Mouse (Mus musculus) stomach, embryonic 16.5 days (tissue): ENCODE measurements around the gene Rorb. TPM values are rescaled to one million over a fixed set of nuclear protein-coding genes. Genes with fewer than 3 reads are reported as not detected.

Source experiments
- ATAC-seq: fragments of 200-750 bp; cut with Nextera tagmentation; 2 replicates; pipeline ENCODE4 v1.8.0; 2017; ENCODE audit warnings: moderate number of reproducible peaks, moderate TSS enrichment; ENCODE audit not compliant: insufficient read depth, low FRiP score
- H3K27ac ChIP-seq: fragments of 300-500 bp; sonication (generic); 2 replicates; pipeline ENCODE4 v1.5.1; 2014; ENCODE audit warnings: low read length
- H3K27me3 ChIP-seq: fragments of 300-500 bp; sonication (generic); 2 replicates; pipeline ENCODE4 v1.6.1; 2014; ENCODE audit warnings: low read length, control low read depth, mixed read lengths; ENCODE audit not compliant: control insufficient read depth, insufficient read depth
- H3K36me3 ChIP-seq: fragments of 300-500 bp; sonication (generic); 2 replicates; pipeline ENCODE4 v1.6.1; 2014; ENCODE audit warnings: low read length; ENCODE audit not compliant: control insufficient read depth, insufficient read depth
- H3K4me1 ChIP-seq: fragments of 300-500 bp; sonication (generic); 2 replicates; pipeline ENCODE4 v1.6.1; 2014; ENCODE audit warnings: low read length, control low read depth, mixed read lengths; ENCODE audit not compliant: control insufficient read depth, insufficient read depth
- H3K4me2 ChIP-seq: fragments of 300-500 bp; sonication (generic); 2 replicates; pipeline ENCODE4 v1.6.1; 2014; ENCODE audit warnings: low read depth, low read length, mixed read lengths
- H3K4me3 ChIP-seq: fragments of 300-500 bp; sonication (generic); replicated peaks from 2 replicates; pipeline ENCODE4 v1.5.1; 2014; ENCODE audit warnings: mild to moderate bottlenecking, low read length
- H3K9ac ChIP-seq: fragments of 300-500 bp; sonication (generic); 2 replicates; pipeline ENCODE4 v1.6.1; 2014; ENCODE audit warnings: low read length
- H3K9me3 ChIP-seq: fragments of 300-500 bp; sonication (generic); replicated peaks from 2 replicates; pipeline ENCODE4 v1.6.1; 2016; ENCODE audit warnings: low read length, control low read depth; ENCODE audit not compliant: control insufficient read depth
- WGBS: fragments of 180-500 bp; shearing (Covaris S2); extraction: QIAGEN DNeasy Blood & Tissue Kit; methylation state at CpG from one replicate; pipeline ENCODE4 v1.1.7; 2014; 5-methylcytosine and 5-hydroxymethylcytosine counted together
- polyA plus RNA-seq: library from polyadenylated mRNA; unstranded; fragments of >200 nt; fragmentation: Nextera tagmentation; extraction: Ambion mirVana; gene quantifications from 2 replicates; pipeline ENCODE4 v1.2.1, GENCODE M21; 2015

Gene Rorb
- polyA plus RNA-seq, 1 experiment from 2014 or later = 0.34 TPM

GRCm38 (mm10) chr19:18887646-18888407 lies 223.2 kb downstream of the Rorb start:
- H3K27me3 ChIP-seq = no peaks in the 10 kb centered on the region
- H3K9ac ChIP-seq = no peak overlapping the region
- 49% methylated on average over 11 of the region's 11 CpGs for WGBS
- H3K4me1 ChIP-seq = no peaks in the 10 kb centered on the region
- H3K27ac ChIP-seq = no peak overlapping the region
- ATAC-seq = no peak
- no peak overlapping the region for H3K4me2 ChIP-seq
- no peak overlapping the region for H3K4me3 ChIP-seq
- no peaks in the 10 kb centered on the region for H3K36me3 ChIP-seq
- H3K9me3 ChIP-seq = no peaks in the 10 kb centered on the region

- WGBS = 70% methylated on average over 5 of the region's 5 CpGs
- Histone ChIP-seq H3K36me3 (no peaks in the 10 kb centered on the region), H3K4me2 (no peak overlapping the region), H3K4me1 (no peaks in the 10 kb centered on the region), H3K27me3 (no peaks in the 10 kb centered on the region), H3K27ac (no peak overlapping the region), H3K9ac (no peak overlapping the region), H3K4me3 (no peak overlapping the region), H3K9me3 (no peaks in the 10 kb centered on the region)
- no peak for ATAC-seq
Measured at GRCm38 (mm10) chr19:18881162-18881561, 229.8 kb downstream of the Rorb start.
